In the genomic region with DNA sequence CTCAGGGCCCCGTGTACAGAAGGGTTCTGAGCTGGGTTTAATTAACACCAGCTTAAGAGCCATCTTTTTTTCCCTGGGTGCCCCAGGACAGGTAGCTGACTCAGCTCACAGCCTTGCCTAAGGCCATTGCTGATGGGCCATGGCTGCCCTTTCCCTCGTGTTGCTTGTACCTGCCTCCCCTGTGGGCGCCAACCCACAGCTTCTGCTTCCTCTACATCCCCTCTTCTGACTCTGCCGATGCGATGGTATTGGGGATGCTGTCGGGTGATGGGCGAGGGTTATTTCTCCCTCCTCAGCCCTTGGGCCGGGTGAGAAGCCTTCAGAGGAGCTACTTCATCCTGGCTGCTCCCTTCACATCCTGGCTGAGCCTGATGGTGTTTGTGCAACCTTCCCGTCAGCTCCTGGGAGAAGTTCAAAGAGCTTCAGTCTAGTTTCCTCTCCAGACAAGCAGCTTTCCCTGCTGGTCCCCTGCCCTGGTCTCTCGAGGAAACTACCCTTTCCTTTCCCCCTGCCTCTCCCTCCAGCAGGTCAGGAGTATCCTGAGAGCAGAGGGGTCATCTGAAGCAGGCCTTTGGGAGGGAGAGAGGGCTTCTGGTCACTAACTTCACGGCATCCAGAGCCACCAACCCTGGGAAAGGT, we compare ENCODE assay signal across 10 mouse cellular contexts. TPM values are rescaled to one million over a fixed set of nuclear protein-coding genes. Genes with fewer than 3 reads are reported as not detected.
A peak's percentile ranks its signal among the peaks of the same experiment; 100 is the strongest.
DNase-seq lines count a peak whose midpoint lies in the region; ATAC-seq and TF ChIP-seq lines count a peak whose summit lies in the region.
"Had no signal": no experiment of that assay in that cellular context is flagged by ENCODE, and none has a peak within 500 bp of the region (broad histone marks: within the 10 kb centered on the region; RNA-seq: fewer than 3 reads in every experiment).

No protein-coding gene starts in this region.

- no peaks in the 10 kb centered on the region for H3K9me3 ChIP-seq in limb, embryonic 10.5 days (replicated peaks)
- H3K9me3 ChIP-seq: neural tube, embryonic 12.5 days had no signal

- no peaks in the 10 kb centered on the region for H3K36me3 ChIP-seq in kidney, adult 2 months (ENCODE audit: control insufficient read depth, insufficient read depth, low read length)
- no peaks in the 10 kb centered on the region for H3K36me3 ChIP-seq in limb, embryonic 10.5 days
- H3K36me3 ChIP-seq: neural tube, embryonic 12.5 days had no signal

- H3K4me1 ChIP-seq in kidney, adult 2 months (ENCODE audit: control insufficient read depth, insufficient read depth, low read length): peaks cover 11% of the 10 kb centered on the region
- peaks cover 46% of the 10 kb centered on the region for H3K4me1 ChIP-seq in limb, embryonic 10.5 days

- peak; percentile 56 for DNase-seq in kidney, adult 2 months
- DNase-seq in kidney, adult 9 months: no peak
- DNase-seq in heart, adult 8-10 months (ENCODE audit: low spot score): peak; percentile 67
- DNase-seq in limb, embryonic 10.5 days (ENCODE audit: low spot score): no peak
- DNase-seq in T-cell, adult 2 months (ENCODE audit: low spot score): no peak
- no peak for DNase-seq in adipocyte (ENCODE audit: low spot score)
- DNase-seq: lung, postnatal 10 days had no signal

- WGBS in kidney, adult 2 months: 58% methylated on average over 11 of the region's 11 CpGs
- WGBS in limb, embryonic 10.5 days: 53% methylated on average over 11 of the region's 11 CpGs

- H3K27ac ChIP-seq in kidney, adult 2 months (ENCODE audit: insufficient read depth, low read depth, low read length): peak overlapping the region; percentile 26
- H3K27ac ChIP-seq in limb, embryonic 10.5 days: peak overlapping the region; percentile 87
- H3K27ac ChIP-seq: neural tube, embryonic 12.5 days had no signal

- ATAC-seq in common myeloid progenitor, adult 5-6 weeks (replicated peaks; ENCODE audit: low read depth, poor library complexity, severe bottlenecking): peak; percentile 51
- no peak for ATAC-seq in inflammation-experienced regulatory T-cells, adult 6 months

- no peak for TF ChIP-seq CTCF in kidney, adult 2 months (conservative IDR thresholded peaks at IDR 0.05; ENCODE audit: insufficient read depth, insufficient read length, low read depth, low read length)

- no peak overlapping the region for H3K4me3 ChIP-seq in kidney, adult 2 months (ENCODE audit: insufficient read depth, low read depth, low read length)
- no peak overlapping the region for H3K4me3 ChIP-seq in limb, embryonic 10.5 days
- H3K4me3 ChIP-seq: neural tube, embryonic 12.5 days had no signal

- TF ChIP-seq POLR2A in kidney, adult 2 months (IDR thresholded peaks at IDR 0.05; ENCODE audit: low read depth, low read length): no peak

- no peaks in the 10 kb centered on the region for H3K27me3 ChIP-seq in kidney, adult 2 months (replicated peaks; ENCODE audit: control insufficient read depth, insufficient read depth, low read length)
- H3K27me3 ChIP-seq in limb, embryonic 10.5 days (ENCODE audit: low read depth, poor library complexity, severe bottlenecking): no peaks in the 10 kb centered on the region

RNA-seq across cellular contexts. Expression of gene Srp14, which starts 32.4 kb away (rescaled TPM):
- polyA plus RNA-seq in kidney, adult 2 months (2012; rRNA removed): 50.9 and 77.2 TPM in 2 replicates
- 172 and 192 TPM in 2 replicates for total RNA-seq in common myeloid progenitor, adult 5-6 weeks (2017)
- total RNA-seq in heart, adult 8-10 months (2022): 100 to 1,000 TPM; 124 to 135 (median 133) TPM
- 227 and 232 TPM in 2 replicates for polyA plus RNA-seq in limb, embryonic 10.5 days (2016; fragmentation: Nextera tagmentation; extraction: Ambion mirVana)
- 100 to 1,000 TPM; 288 to 331 (median 298) TPM for polyA plus RNA-seq in inflammation-experienced regulatory T-cells, adult 6 months (2017; shearing (Covaris generic))

RNA-seq across cellular contexts. Expression of gene Bmf, which starts 37.6 kb away (rescaled TPM):
- polyA plus RNA-seq in kidney, adult 2 months (2012; rRNA removed): 9.1 and 10.5 TPM in 2 replicates
- 0.37 and 0.44 TPM in 2 replicates for total RNA-seq in common myeloid progenitor, adult 5-6 weeks (2017)
- total RNA-seq in heart, adult 8-10 months (2022): 1 to 10 TPM; 2.8 to 9.8 (median 7.7) TPM
- polyA plus RNA-seq in limb, embryonic 10.5 days (2016; fragmentation: Nextera tagmentation; extraction: Ambion mirVana): 4.2 and 5.5 TPM in 2 replicates
- polyA plus RNA-seq in inflammation-experienced regulatory T-cells, adult 6 months (2017; shearing (Covaris generic)): 1 to 10 TPM in 2 of 3 experiments, under 1 TPM in 1; 0.81 to 2.8 (median 1.7) TPM

Comparison
In these comparisons a context has a peak if more than half of its experiments do, and no peak if none do; other contexts are left out.
1. DNase-seq: peak in kidney, adult 2 months (single experiment) and heart, adult 8-10 months (single experiment); none in kidney, adult 9 months (single experiment), limb, embryonic 10.5 days (single experiment), T-cell, adult 2 months (single experiment) and adipocyte (single experiment).